Mouse (Mus musculus): Measurements from ENCODE around the gene Amigo1.

DNA sequence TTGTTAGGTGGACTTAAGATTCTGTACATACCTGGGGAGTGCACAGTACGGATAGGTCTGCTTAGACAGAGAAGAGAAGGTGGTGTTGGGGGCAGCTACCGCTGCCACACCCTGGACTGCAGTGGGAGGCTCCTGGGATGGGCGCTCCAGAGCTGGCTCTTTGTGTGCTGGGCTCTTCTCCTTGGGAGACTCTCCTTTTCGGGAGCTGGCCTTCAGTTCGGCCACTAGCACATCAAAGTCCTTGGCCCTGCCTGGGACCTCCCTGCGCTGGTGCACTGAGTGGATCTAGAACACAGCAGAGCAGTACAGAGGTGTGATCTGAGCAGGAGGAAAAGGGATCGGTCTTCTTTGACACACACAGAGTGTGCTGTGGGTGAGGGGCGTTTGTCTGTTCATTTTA, 19.5 kb downstream of the Amigo1 start:
- no peak for TF ChIP-seq POLR2A (IDR thresholded peaks at IDR 0.05; ENCODE audit: extremely low read depth, insufficient read depth, low read length)
- no peak for TF ChIP-seq CTCF (IDR thresholded peaks at IDR 0.05; ENCODE audit: extremely low read depth, insufficient read depth, low read length)
